Mouse (Mus musculus) heart, embryonic 10.5 days (tissue): ENCODE results near the gene Prdm1. TPM values are rescaled to one million over a fixed set of nuclear protein-coding genes. Genes with fewer than 3 reads are reported as not detected.

Experiments
- DNase-seq: peaks from one replicate; pipeline ENCODE4 v3.0.0-alpha.2; 2017; ENCODE audit warnings: low spot score
- H3K27ac ChIP-seq: fragments of 300-500 bp; sonication (generic); 2 replicates; pipeline ENCODE4 v1.5.1; 2016; ENCODE audit warnings: mild to moderate bottlenecking
- H3K27me3 ChIP-seq: fragments of 300-500 bp; sonication (generic); 2 replicates; pipeline ENCODE4 v1.6.1; 2016; ENCODE audit warnings: mild to moderate bottlenecking; ENCODE audit not compliant: poor library complexity, insufficient read depth, severe bottlenecking
- H3K36me3 ChIP-seq: fragments of 300-500 bp; sonication (generic); 2 replicates; pipeline ENCODE4 v1.6.1; 2016; ENCODE audit warnings: mild to moderate bottlenecking, moderate library complexity
- H3K4me1 ChIP-seq: fragments of 300-500 bp; sonication (generic); 2 replicates; pipeline ENCODE4 v1.6.1; 2016; ENCODE audit warnings: mild to moderate bottlenecking
- H3K4me3 ChIP-seq: fragments of 300-500 bp; sonication (generic); 2 replicates; pipeline ENCODE4 v1.5.1; 2016; ENCODE audit warnings: mild to moderate bottlenecking, moderate library complexity
- H3K9me3 ChIP-seq: fragments of 300-500 bp; sonication (generic); 2 replicates; pipeline ENCODE4 v1.6.1; 2016; ENCODE audit warnings: mild to moderate bottlenecking, moderate library complexity
- WGBS: fragments of 180-500 bp; shearing (Covaris S2); methylation state at CpG from one replicate; pipeline ENCODE4 v1.1.7; 2016; 5-methylcytosine and 5-hydroxymethylcytosine counted together
- polyA plus RNA-seq: library from polyadenylated mRNA; unstranded; fragments of >200 nt; fragmentation: Nextera tagmentation; extraction: Ambion mirVana; gene quantifications from 2 replicates; pipeline ENCODE4 v1.2.1, GENCODE M21; 2016

The Prdm1 gene
- polyA plus RNA-seq, 1 experiment from 2014 or later = 2.9 TPM

GRCm38 (mm10) chr10:44421896-44422295, 106.4 kb downstream of the Prdm1 start:
- H3K9me3 ChIP-seq = no peaks in the 10 kb centered on the region
- no peak overlapping the region for H3K27ac ChIP-seq
- WGBS = 66% methylated on average over 1 of the region's 1 CpGs
- no peak overlapping the region for H3K4me3 ChIP-seq
- no peak for DNase-seq
- H3K36me3 ChIP-seq = no peaks in the 10 kb centered on the region
- H3K4me1 ChIP-seq = peaks cover 5% of the 10 kb centered on the region; the same call in 1 of the 2 replicates
- 0 out of 2 replicates have a peak, but pooled peaks cover 4% of the 10 kb centered on the region for H3K27me3 ChIP-seq

GRCm38 (mm10) chr10:44420211-44420610, 108.1 kb downstream of the Prdm1 start:
- Histone ChIP-seq H3K9me3 (no peaks in the 10 kb centered on the region), H3K27me3 (0 out of 2 replicates have a peak, but pooled peaks cover 4% of the 10 kb centered on the region), H3K4me3 (no peak overlapping the region), H3K4me1 (peaks cover 5% of the 10 kb centered on the region; the same call in 1 of the 2 replicates), H3K27ac (no peak overlapping the region), H3K36me3 (no peaks in the 10 kb centered on the region)
- WGBS = 81% methylated on average over 3 of the region's 3 CpGs
- DNase-seq = no peak

GRCm38 (mm10) chr10:44418901-44419300, 109.4 kb downstream of the Prdm1 start:
- H3K36me3 ChIP-seq = no peaks in the 10 kb centered on the region
- no peak overlapping the region for H3K27ac ChIP-seq
- no peak for DNase-seq
- no peaks in the 10 kb centered on the region for H3K27me3 ChIP-seq
- H3K4me1 ChIP-seq = peaks cover 5% of the 10 kb centered on the region; the same call in 1 of the 2 replicates
- H3K9me3 ChIP-seq = no peaks in the 10 kb centered on the region
- WGBS = 48% methylated on average over 2 of the region's 2 CpGs
- no peak overlapping the region for H3K4me3 ChIP-seq

GRCm38 (mm10) chr10:44415576-44415975, 112.7 kb downstream of the Prdm1 start:
- H3K27me3 ChIP-seq = no peaks in the 10 kb centered on the region
- H3K4me1 ChIP-seq = no peaks in the 10 kb centered on the region
- no peak for DNase-seq
- 77% methylated on average over 3 of the region's 3 CpGs for WGBS
- H3K27ac ChIP-seq = no peak overlapping the region
- H3K9me3 ChIP-seq = no peaks in the 10 kb centered on the region
- H3K36me3 ChIP-seq = no peaks in the 10 kb centered on the region
- no peak overlapping the region for H3K4me3 ChIP-seq

- Histone ChIP-seq H3K27ac (no peak overlapping the region), H3K36me3 (no peaks in the 10 kb centered on the region), H3K4me3 (no peak overlapping the region), H3K27me3 (no peaks in the 10 kb centered on the region), H3K4me1 (no peaks in the 10 kb centered on the region), H3K9me3 (no peaks in the 10 kb centered on the region)
- no peak for DNase-seq
- WGBS = 83% methylated on average over 11 of the region's 11 CpGs
Observed at GRCm38 (mm10) chr10:44409958-44410357, 118.3 kb downstream of the Prdm1 start.

GRCm38 (mm10) chr10:44409054-44409453, 119.2 kb downstream of the Prdm1 start:
- no peaks in the 10 kb centered on the region for H3K27me3 ChIP-seq
- no peak for DNase-seq
- no peak overlapping the region for H3K4me3 ChIP-seq
- H3K4me1 ChIP-seq = 0 out of 2 replicates have a peak, but pooled peaks cover 2% of the 10 kb centered on the region
- H3K36me3 ChIP-seq = no peaks in the 10 kb centered on the region
- no peaks in the 10 kb centered on the region for H3K9me3 ChIP-seq
- 73% methylated on average over 10 of the region's 10 CpGs for WGBS
- no peak overlapping the region for H3K27ac ChIP-seq

GRCm38 (mm10) chr10:44403415-44403814, 124.9 kb downstream of the Prdm1 start:
- no peaks in the 10 kb centered on the region for H3K9me3 ChIP-seq
- peak overlapping the region; percentile 83 for H3K27ac ChIP-seq
- no peak for DNase-seq
- peaks cover 26% of the 10 kb centered on the region for H3K4me1 ChIP-seq
- H3K4me3 ChIP-seq = no peak overlapping the region
- H3K36me3 ChIP-seq = no peaks in the 10 kb centered on the region
- H3K27me3 ChIP-seq = no peaks in the 10 kb centered on the region
- 34% methylated on average over 7 of the region's 7 CpGs for WGBS

GRCm38 (mm10) chr10:44401600-44401999, 126.7 kb downstream of the Prdm1 start:
- Histone ChIP-seq H3K27ac (peak overlapping the region; percentile 83; the same call in 1 of the 2 replicates), H3K9me3 (no peaks in the 10 kb centered on the region), H3K27me3 (no peaks in the 10 kb centered on the region), H3K4me3 (no peak overlapping the region), H3K4me1 (peaks cover 26% of the 10 kb centered on the region), H3K36me3 (no peaks in the 10 kb centered on the region)
- no peak for DNase-seq
- WGBS = 52% methylated on average over 10 of the region's 10 CpGs

GRCm38 (mm10) chr10:44400602-44401001, 127.7 kb downstream of the Prdm1 start:
- Histone ChIP-seq H3K9me3 (no peaks in the 10 kb centered on the region), H3K27ac (no peak overlapping the region), H3K4me3 (no peak overlapping the region), H3K4me1 (peaks cover 26% of the 10 kb centered on the region), H3K36me3 (no peaks in the 10 kb centered on the region), H3K27me3 (no peaks in the 10 kb centered on the region)
- no peak for DNase-seq
- 60% methylated on average over 13 of the region's 13 CpGs for WGBS

- Histone ChIP-seq H3K4me3 (no peak overlapping the region), H3K36me3 (no peaks in the 10 kb centered on the region), H3K27me3 (no peaks in the 10 kb centered on the region), H3K4me1 (peaks cover 26% of the 10 kb centered on the region), H3K9me3 (no peaks in the 10 kb centered on the region), H3K27ac (no peak overlapping the region)
- 58% methylated on average over 3 of the region's 3 CpGs for WGBS
- DNase-seq = no peak
Observed at GRCm38 (mm10) chr10:44400119-44400518, 128.2 kb downstream of the Prdm1 start.

- H3K4me1 ChIP-seq = no peaks in the 10 kb centered on the region
- H3K27me3 ChIP-seq = no peaks in the 10 kb centered on the region
- 81% methylated on average over 8 of the region's 8 CpGs for WGBS
- H3K4me3 ChIP-seq = no peak overlapping the region
- DNase-seq = no peak
- H3K9me3 ChIP-seq = no peaks in the 10 kb centered on the region
- H3K27ac ChIP-seq = no peak overlapping the region
- no peaks in the 10 kb centered on the region for H3K36me3 ChIP-seq
Observed at GRCm38 (mm10) chr10:44392855-44393254, 135.4 kb downstream of the Prdm1 start.

GRCm38 (mm10) chr10:44391509-44392290, 136.6 kb downstream of the Prdm1 start:
- H3K4me3 ChIP-seq = no peak overlapping the region
- H3K36me3 ChIP-seq = no peaks in the 10 kb centered on the region
- no peaks in the 10 kb centered on the region for H3K9me3 ChIP-seq
- H3K27me3 ChIP-seq = no peaks in the 10 kb centered on the region
- no peaks in the 10 kb centered on the region for H3K4me1 ChIP-seq
- WGBS = 39% methylated on average over 12 of the region's 12 CpGs
- H3K27ac ChIP-seq = no peak overlapping the region
- DNase-seq = no peak

- no peak for DNase-seq
- no peaks in the 10 kb centered on the region for H3K9me3 ChIP-seq
- no peaks in the 10 kb centered on the region for H3K4me1 ChIP-seq
- no peaks in the 10 kb centered on the region for H3K36me3 ChIP-seq
- no peak overlapping the region for H3K4me3 ChIP-seq
- 79% methylated on average over 5 of the region's 5 CpGs for WGBS
- H3K27ac ChIP-seq = no peak overlapping the region
- H3K27me3 ChIP-seq = no peaks in the 10 kb centered on the region
Observed at GRCm38 (mm10) chr10:44390286-44390685, 138.0 kb downstream of the Prdm1 start.
